Mouse (Mus musculus): Measurements from ENCODE around the gene Tlcd2. TPM values are rescaled to one million over a fixed set of nuclear protein-coding genes. Genes with fewer than 3 reads are reported as not detected.

The Tlcd2 gene
- 10.2 and 10.6 TPM in 2 replicates for polyA plus RNA-seq (2016; fragmentation: Nextera tagmentation; extraction: Ambion mirVana)

GRCm38 (mm10) chr11:75460844-75461742, at the start of gene Tlcd2:
Gene Tlcd2 (plus strand): TSS chr11:75461715.
- Histone ChIP-seq H3K4me1 (peaks cover 42% of the 10 kb centered on the region), H3K27ac (replicated peaks) (peak within 1 kb of the TSS; percentile 90), H3K36me3 (peaks cover 15% of the 10 kb centered on the region), H3K9me3 (replicated peaks) (no peaks in the 10 kb centered on the region), H3K27me3 (ENCODE audit: low read depth, poor library complexity, severe bottlenecking) (peaks cover 10% of the 10 kb centered on the region; the same call in 1 of the 2 replicates), H3K4me3 (peak within 1 kb of the TSS; percentile 76)
- WGBS, result under 1% methylated on average over 46 of the region's 46 CpGs
- DNase-seq (ENCODE audit: low spot score), result peak; percentile 100

GRCm38 (mm10) chr11:75415096-75415495, 46.4 kb upstream of the Tlcd2 start:
- DNase-seq (ENCODE audit: low spot score), result no peak
- no peak overlapping the region for H3K4me3 ChIP-seq
- H3K27me3 ChIP-seq (ENCODE audit: low read depth, poor library complexity, severe bottlenecking), result no peaks in the 10 kb centered on the region
- H3K9me3 ChIP-seq (replicated peaks), result no peaks in the 10 kb centered on the region
- H3K36me3 ChIP-seq, result no peaks in the 10 kb centered on the region
- WGBS, result 71% methylated on average over 7 of the region's 7 CpGs
- H3K4me1 ChIP-seq, result peaks cover 4% of the 10 kb centered on the region; the same call in 1 of the 2 replicates
- 0 out of 2 replicates have a peak overlapping the region, but pooled peaks have one; percentile 19 for H3K27ac ChIP-seq (replicated peaks)

DNA sequence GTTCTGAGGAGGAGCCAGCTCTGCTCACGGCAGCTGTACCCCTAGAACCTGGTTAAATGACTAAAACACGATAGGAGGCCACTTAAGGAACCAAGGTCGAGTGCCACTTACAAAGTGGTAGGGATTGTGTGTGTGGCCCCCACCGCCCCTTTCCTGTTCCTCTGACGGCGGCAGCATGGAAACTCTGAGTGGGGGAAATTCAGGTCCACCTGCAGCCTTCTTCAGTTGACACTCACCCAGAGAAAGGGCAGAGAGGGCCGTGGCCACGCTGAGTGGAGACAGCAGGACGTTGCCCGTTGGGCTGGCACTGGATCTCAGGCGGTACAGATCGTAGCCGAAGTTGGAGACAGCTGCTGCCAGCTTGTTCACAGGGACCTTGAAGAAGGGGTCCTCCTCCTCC, 45.5 kb upstream of the Tlcd2 start:
- no peaks in the 10 kb centered on the region for H3K9me3 ChIP-seq (replicated peaks)
- 91% methylated on average over 13 of the region's 13 CpGs for WGBS
- peaks cover 12% of the 10 kb centered on the region for H3K4me1 ChIP-seq
- H3K27me3 ChIP-seq (ENCODE audit: low read depth, poor library complexity, severe bottlenecking), result no peaks in the 10 kb centered on the region
- no peak overlapping the region for H3K4me3 ChIP-seq
- DNase-seq (ENCODE audit: low spot score), result no peak
- no peaks in the 10 kb centered on the region for H3K36me3 ChIP-seq
- H3K27ac ChIP-seq (replicated peaks), result 0 out of 2 replicates have a peak overlapping the region, but pooled peaks have one; percentile 13

DNA sequence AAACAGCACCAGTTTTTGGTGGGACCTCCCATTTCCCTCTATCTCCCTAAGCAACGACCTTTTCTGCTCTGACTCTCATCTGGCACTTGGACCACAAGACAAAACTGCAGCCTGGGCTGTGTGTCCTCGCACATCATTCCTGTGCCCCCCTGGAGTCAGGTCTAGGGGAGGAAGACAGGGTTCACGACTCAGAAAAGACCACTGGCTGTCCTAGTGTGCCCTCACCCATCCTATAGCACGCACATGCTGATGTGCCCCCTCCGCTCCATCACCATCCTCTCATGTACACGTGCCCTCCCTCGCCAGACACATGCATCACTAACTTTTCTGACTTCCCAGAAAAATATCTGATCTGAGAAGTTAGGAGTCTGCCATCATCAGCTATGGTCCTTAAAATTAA, 41.5 kb upstream of the Tlcd2 start:
- H3K27ac ChIP-seq (replicated peaks), result no peak overlapping the region
- 81% methylated on average over 7 of the region's 7 CpGs for WGBS

DNA sequence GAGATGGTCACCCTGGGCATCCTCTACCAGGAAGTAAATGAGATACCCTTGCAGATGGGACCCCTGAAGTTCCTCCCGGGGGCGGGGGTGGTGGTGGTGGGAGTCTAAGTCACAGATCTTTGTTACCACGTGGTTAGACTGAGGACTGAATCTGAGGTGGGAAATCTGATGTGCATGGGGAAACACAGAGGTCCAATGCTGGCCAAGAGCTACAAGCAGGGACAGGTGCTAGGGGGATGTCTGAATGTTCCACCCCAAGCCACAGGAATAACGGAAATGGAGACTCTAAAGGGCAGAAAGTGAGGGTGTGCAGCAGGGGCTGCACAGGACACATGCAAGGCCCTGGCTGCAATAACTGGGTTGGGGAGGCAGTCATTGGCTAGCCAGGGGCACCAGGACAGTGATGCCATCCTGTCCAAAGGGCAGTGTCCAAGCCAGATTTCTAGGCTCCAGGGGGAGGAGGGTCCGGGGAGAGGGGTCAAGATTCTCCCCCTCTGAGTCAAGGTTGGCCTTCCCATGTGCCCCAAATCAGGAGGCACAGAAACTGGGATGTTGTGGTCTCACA, 40.6 kb upstream of the Tlcd2 start:
- no peak overlapping the region for H3K4me3 ChIP-seq

More for the DNA sequence above, 41.5 kb upstream of the Tlcd2 start:
- Histone ChIP-seq H3K36me3 (no peaks in the 10 kb centered on the region), H3K4me3 (no peak overlapping the region), H3K4me1 (peaks cover 25% of the 10 kb centered on the region), H3K27me3 (ENCODE audit: low read depth, poor library complexity, severe bottlenecking) (no peaks in the 10 kb centered on the region), H3K9me3 (replicated peaks) (no peaks in the 10 kb centered on the region)
- no peak for DNase-seq (ENCODE audit: low spot score)

DNA sequence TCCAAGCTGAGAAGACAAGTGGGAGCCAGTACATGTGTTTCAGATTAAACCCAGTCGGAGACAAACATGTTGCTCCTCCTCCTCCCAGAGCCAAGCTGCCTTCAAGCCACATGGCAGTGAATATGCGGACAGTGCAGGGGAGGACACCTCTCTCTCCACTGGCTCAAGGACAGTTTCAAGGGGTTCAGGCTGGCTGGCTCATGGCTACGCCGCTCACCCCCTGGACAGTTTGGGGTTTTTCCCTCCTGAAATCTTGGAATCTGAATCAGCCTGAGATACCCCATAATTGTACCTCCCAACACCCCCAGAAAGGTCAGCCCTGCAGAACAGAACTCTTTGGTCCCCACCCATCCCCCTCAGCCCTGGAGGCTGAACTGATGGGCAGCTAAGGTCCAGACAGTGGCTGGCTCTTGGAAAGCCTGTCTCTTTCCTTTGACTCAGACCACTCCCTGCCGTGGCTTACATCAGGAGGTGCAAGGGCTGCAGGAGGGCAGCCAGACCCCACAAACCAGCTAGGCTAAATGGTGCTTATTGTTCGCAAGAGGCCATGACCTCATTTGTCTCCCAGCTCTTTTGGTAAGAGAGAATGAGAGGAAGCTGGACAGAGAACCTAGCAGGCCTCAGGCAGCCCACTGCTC, 40.0 kb upstream of the Tlcd2 start:
- Histone ChIP-seq H3K4me1 (peaks cover 25% of the 10 kb centered on the region), H3K27ac (replicated peaks) (peak overlapping the region; percentile 75), H3K36me3 (no peaks in the 10 kb centered on the region), H3K9me3 (replicated peaks) (no peaks in the 10 kb centered on the region), H3K4me3 (peak overlapping the region; percentile 38), H3K27me3 (ENCODE audit: low read depth, poor library complexity, severe bottlenecking) (no peaks in the 10 kb centered on the region)
- DNase-seq (ENCODE audit: low spot score), result no peak
- 48% methylated on average over 6 of the region's 6 CpGs for WGBS

More for the DNA sequence above, 40.6 kb upstream of the Tlcd2 start:
- 67% methylated on average over 5 of the region's 5 CpGs for WGBS
- no peaks in the 10 kb centered on the region for H3K36me3 ChIP-seq
- no peaks in the 10 kb centered on the region for H3K9me3 ChIP-seq (replicated peaks)
- peaks cover 25% of the 10 kb centered on the region for H3K4me1 ChIP-seq
- DNase-seq (ENCODE audit: low spot score), result no peak
- peak overlapping the region; percentile 75 for H3K27ac ChIP-seq (replicated peaks)
- H3K27me3 ChIP-seq (ENCODE audit: low read depth, poor library complexity, severe bottlenecking), result no peaks in the 10 kb centered on the region

GRCm38 (mm10) chr11:75422013-75422792, 39.3 kb upstream of the Tlcd2 start, which contains the start of gene Serpinf1:
Gene Serpinf1 (minus strand): TSS chr11:75422701.
- Histone ChIP-seq H3K4me3 (peak within 1 kb of the TSS; percentile 38), H3K27me3 (ENCODE audit: low read depth, poor library complexity, severe bottlenecking) (no peaks in the 10 kb centered on the region), H3K9me3 (replicated peaks) (no peaks in the 10 kb centered on the region), H3K36me3 (no peaks in the 10 kb centered on the region), H3K27ac (replicated peaks) (peak within 1 kb of the TSS; percentile 75), H3K4me1 (peaks cover 25% of the 10 kb centered on the region)
- DNase-seq (ENCODE audit: low spot score), result no peak
- WGBS, result 61% methylated on average over 10 of the region's 10 CpGs

DNA sequence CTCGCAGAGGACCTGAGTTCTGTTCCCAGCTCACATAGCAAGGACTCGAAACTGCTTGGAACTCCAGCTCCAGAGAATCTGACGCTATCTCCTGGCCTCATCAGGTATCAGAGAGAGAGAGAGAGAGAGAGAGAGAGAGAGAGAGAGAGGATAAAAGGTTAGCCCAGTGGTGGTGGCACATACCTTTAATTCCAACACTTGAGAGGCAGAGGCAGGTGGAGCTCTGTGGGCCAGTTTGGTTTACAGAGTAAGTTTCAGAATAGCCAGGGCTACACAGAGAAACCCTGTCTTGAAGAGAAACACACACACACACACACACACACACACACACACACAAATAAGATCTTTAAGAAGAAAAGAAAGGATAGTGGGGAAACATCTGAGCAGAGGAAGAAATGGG, 38.4 kb upstream of the Tlcd2 start:
- H3K4me1 ChIP-seq, result peaks cover 25% of the 10 kb centered on the region

GRCm38 (mm10) chr11:75424033-75424432, 37.5 kb upstream of the Tlcd2 start:
- 92% methylated on average over 9 of the region's 9 CpGs for WGBS
- H3K36me3 ChIP-seq, result no peaks in the 10 kb centered on the region
- H3K4me3 ChIP-seq, result no peak overlapping the region
- no peak overlapping the region for H3K27ac ChIP-seq (replicated peaks)
- no peaks in the 10 kb centered on the region for H3K9me3 ChIP-seq (replicated peaks)
- H3K4me1 ChIP-seq, result peaks cover 25% of the 10 kb centered on the region
- no peaks in the 10 kb centered on the region for H3K27me3 ChIP-seq (ENCODE audit: low read depth, poor library complexity, severe bottlenecking)
- DNase-seq (ENCODE audit: low spot score), result no peak

More for the DNA sequence above, 38.4 kb upstream of the Tlcd2 start:
- WGBS, result 95% methylated on average over 3 of the region's 3 CpGs
- Histone ChIP-seq H3K4me3 (no peak overlapping the region), H3K9me3 (replicated peaks) (no peaks in the 10 kb centered on the region), H3K27me3 (ENCODE audit: low read depth, poor library complexity, severe bottlenecking) (no peaks in the 10 kb centered on the region), H3K27ac (replicated peaks) (no peak overlapping the region), H3K36me3 (no peaks in the 10 kb centered on the region)
- no peak for DNase-seq (ENCODE audit: low spot score)

- Histone ChIP-seq H3K9me3 (replicated peaks) (no peaks in the 10 kb centered on the region), H3K36me3 (no peaks in the 10 kb centered on the region), H3K4me3 (no peak overlapping the region), H3K4me1 (peaks cover 25% of the 10 kb centered on the region), H3K27me3 (ENCODE audit: low read depth, poor library complexity, severe bottlenecking) (no peaks in the 10 kb centered on the region), H3K27ac (replicated peaks) (no peak overlapping the region)
- 94% methylated on average over 3 of the region's 3 CpGs for WGBS
- no peak for DNase-seq (ENCODE audit: low spot score)
Observed at GRCm38 (mm10) chr11:75424459-75424858, 37.1 kb upstream of the Tlcd2 start.

- no peak for DNase-seq (ENCODE audit: low spot score)
- H3K4me1 ChIP-seq, result no peaks in the 10 kb centered on the region
- H3K27ac ChIP-seq (replicated peaks), result no peak overlapping the region
- WGBS, result 85% methylated on average over 9 of the region's 9 CpGs
- H3K9me3 ChIP-seq (replicated peaks), result peaks cover 1% of the 10 kb centered on the region; the same call in 1 of the 2 replicates
- no peaks in the 10 kb centered on the region for H3K27me3 ChIP-seq (ENCODE audit: low read depth, poor library complexity, severe bottlenecking)
- no peak overlapping the region for H3K4me3 ChIP-seq
- H3K36me3 ChIP-seq, result no peaks in the 10 kb centered on the region
Observed at GRCm38 (mm10) chr11:75429019-75429705, 32.4 kb upstream of the Tlcd2 start.

Measured in midbrain, embryonic 10.5 days (tissue).